Mouse (Mus musculus) cerebral cortex, adult 2 months (tissue): ENCODE results near the gene Grm4.

ENCODE experiments used
- WGBS: fragments of 180-500 bp; shearing (Covaris S2); methylation state at CpG from one replicate; pipeline ENCODE4 v1.1.7; 2018; 5-methylcytosine and 5-hydroxymethylcytosine counted together

Grm4 gene

DNA sequence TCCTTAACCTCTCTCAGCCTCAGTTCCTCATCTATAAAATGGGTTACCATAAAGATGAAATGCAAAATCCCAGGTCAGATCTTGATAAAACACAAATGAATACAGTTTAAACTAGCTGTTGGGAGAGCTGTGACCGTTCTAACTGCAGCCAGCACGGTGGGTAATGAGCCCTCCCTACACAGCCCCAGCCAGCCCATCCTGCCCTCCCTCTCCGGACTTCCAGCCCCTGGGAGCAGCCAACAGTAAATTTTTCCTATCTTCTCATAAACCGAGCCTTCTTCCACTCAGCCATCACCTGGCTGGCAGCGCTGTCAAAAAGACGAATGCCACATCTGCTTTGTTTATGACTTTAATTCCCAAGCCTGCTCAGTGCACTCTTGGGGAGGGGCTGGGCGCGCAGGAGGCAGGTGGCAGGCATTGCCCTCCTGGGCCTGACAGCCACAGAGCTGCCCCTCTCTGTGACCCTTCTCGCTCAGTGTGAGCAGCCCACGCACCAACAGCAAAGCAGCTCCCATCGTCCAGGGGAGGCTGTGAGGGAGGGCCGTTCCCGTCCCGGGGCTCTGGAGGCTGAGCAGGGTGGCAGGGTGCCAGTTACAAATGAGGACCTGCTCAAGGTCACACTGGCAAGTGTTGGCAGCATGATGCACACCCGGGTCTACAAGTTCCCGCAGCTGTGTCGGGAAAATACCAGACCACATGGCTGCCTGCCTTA is 75.7 kb downstream of the Grm4 start:
- WGBS, result 63% methylated on average over 17 of the region's 17 CpGs

DNA sequence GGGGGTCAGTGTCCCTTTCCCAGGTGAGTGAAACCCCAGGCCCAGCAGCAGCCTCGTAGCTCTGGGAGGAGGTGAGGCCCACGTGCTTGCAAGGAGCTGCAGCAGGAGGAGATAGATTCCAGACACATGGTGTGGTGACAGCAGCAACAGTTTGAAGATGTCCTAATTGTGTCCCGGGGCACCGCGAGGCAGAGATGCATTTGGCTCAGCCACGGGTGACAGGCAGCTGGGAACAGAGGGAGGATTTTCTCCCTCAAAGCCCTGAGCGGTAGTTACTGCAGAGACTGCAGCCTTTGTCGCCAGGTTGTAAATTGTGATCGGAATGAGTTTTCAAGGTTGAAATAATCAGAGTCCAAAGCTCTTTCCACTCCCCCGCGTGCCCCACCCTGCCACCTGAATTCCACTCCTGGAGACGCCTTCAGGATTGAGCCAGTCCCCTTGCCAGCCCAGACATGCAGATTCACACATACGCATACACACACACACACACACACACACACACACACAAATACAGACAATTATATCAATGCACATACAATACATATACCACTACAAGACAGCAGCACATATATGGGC is 78.6 kb downstream of the Grm4 start:
- 65% methylated on average over 13 of the region's 13 CpGs for WGBS

GRCm38 (mm10) chr17:27441778-27442177 is 79.4 kb downstream of the Grm4 start:
- 86% methylated on average over 7 of the region's 7 CpGs for WGBS

DNA sequence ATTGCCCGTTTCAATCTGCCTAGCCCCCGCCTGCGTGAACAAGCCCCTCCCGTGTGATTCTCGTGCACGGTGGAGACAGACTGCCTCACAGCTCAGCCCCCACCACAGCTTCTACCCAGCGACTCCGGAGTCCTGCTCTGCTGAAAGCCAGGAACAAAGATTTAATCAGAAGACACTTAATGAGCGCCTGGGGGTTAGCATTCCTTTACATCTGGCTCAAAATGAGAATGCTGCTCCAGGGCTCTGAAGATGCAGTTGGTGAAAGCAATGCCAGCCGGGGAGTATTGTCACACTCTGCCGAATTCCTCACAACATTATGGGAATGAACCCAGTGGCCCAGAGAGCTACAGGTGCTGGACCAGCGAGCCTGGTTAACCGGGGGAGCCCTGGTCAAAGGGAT is 85.4 kb downstream of the Grm4 start:
- 42% methylated on average over 13 of the region's 13 CpGs for WGBS

GRCm38 (mm10) chr17:27435225-27435624 is 86.0 kb downstream of the Grm4 start:
- 94% methylated on average over 15 of the region's 15 CpGs for WGBS

GRCm38 (mm10) chr17:27434066-27434465 is 87.1 kb downstream of the Grm4 start:
- WGBS, result 91% methylated on average over 1 of the region's 1 CpGs

GRCm38 (mm10) chr17:27433179-27433680 is 88.0 kb downstream of the Grm4 start:
- 65% methylated on average over 3 of the region's 3 CpGs for WGBS

DNA sequence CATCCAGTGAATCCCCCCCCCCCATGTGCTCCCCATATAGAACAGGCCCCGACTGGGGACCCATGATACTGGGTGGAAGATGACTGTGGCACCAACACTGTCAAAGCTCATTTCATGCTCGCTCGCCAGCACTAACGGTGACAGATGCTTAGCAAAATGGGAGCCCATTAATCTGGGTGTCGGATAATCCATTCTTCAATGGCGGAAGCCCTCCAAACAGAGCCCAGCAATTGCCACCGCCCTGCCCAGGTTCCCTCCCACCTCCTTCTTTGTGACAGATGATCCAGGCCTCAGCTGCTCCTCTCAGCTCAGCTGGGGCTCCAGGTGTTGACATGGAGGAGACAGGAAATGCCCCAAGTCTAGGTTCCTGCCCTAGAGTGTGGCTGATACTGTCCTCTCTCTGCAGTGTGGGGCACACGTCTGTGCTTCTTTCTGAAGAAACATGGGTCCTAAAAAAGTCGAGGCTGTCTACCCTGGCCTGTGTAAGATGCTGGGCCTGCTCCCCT is 89.0 kb downstream of the Grm4 start:
- WGBS, result 86% methylated on average over 9 of the region's 9 CpGs

GRCm38 (mm10) chr17:27431049-27431839 is 90.0 kb downstream of the Grm4 start:
- whole genome bisulfite sequencing, result 90% methylated on average over 26 of the region's 26 CpGs

GRCm38 (mm10) chr17:27429757-27430156 is 91.4 kb downstream of the Grm4 start:
- 81% methylated on average over 9 of the region's 9 CpGs for WGBS

DNA sequence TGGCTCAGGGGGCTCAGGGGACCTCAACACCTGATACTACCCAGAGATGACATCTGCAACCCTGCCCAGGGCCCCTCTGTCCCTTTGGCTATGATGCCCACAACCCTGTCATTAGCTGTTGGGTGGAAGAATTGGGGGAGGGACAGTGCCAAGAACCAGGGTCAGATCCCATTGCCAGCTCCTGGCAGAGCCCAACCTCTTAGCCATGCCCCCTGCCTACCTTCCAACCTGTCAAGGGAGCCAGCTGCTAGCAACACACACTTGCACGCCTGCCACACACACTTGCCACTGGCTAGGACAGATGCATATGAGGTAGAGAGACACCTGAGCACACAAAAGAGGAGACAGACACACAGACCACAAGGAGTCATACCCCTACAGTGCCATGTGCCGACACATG is 96.2 kb downstream of the Grm4 start:
- WGBS, result 94% methylated on average over 2 of the region's 2 CpGs

- 87% methylated on average over 6 of the region's 6 CpGs for WGBS
Measured at GRCm38 (mm10) chr17:27424356-27424755, 96.8 kb downstream of the Grm4 start.

DNA sequence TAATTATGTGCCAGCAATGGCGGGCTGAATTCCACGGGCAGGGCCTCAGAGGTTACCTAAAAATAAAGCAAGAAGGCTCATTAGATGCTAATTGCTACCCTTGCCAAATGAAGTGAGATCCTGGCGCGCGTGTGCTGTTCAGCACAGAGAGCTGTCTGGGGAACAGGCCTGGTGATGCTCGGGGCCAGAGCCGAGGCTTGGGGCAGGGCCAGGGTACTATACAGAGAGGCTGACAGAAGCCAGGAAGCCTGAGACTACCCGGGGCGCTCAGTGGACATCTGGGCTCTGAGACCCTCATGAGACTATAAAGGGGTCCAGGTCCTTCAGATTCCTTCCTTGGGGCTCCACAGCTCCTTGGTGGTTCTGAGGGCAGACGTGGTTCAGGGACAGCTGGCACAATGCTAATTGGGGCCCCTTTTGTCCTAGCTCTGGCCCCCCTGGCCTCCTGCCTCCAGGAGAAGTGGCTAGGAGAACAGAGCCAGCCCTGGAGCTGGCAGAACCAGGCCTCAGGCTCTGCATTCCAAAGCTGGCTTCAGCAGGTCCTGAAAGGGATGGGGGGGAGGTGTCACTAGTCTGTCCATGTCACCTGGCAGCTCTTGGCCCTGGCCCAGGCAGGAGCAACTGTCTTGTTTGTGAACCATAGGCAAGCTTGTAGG is 98.3 kb downstream of the Grm4 start:
- WGBS, result 39% methylated on average over 10 of the region's 10 CpGs

DNA sequence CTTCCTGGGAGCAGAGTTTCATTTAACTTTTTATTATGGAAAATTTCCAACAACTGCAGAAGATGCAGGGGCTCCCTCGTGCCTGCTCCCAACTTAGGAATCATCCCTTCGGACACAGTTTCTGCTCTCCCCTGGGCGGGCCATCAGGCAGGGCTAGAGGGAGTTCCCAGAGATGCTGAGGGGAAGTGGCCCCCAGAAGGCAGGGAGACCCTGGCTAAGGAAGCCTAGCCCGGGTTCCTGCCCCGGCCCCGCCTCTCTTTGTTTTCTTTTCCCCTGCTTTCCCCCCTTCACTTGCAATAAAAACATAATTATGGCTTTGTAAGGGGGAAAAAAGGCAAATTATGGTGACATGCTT is 98.9 kb downstream of the Grm4 start:
- 11% methylated on average over 6 of the region's 6 CpGs for WGBS

DNA sequence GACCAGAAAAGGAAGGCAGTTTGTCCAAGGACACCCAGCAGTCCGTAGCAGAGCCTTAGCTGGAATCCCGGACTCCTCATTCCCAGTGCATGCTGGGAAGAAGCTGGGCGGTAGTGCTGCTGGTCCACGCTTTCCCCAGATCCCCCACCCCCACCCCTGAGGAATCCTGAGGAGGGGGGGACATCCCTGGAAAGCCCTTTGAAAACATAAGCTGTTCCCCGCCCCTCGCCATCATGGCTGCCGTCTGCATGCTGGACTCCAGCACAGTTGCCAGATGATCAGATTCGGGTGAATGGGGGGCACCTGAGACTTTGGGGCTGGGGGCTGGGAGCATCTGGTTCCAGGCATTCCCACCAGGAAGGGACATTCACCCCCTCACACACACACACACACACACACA is 99.4 kb downstream of the Grm4 start:
- WGBS, result 26% methylated on average over 8 of the region's 8 CpGs

DNA sequence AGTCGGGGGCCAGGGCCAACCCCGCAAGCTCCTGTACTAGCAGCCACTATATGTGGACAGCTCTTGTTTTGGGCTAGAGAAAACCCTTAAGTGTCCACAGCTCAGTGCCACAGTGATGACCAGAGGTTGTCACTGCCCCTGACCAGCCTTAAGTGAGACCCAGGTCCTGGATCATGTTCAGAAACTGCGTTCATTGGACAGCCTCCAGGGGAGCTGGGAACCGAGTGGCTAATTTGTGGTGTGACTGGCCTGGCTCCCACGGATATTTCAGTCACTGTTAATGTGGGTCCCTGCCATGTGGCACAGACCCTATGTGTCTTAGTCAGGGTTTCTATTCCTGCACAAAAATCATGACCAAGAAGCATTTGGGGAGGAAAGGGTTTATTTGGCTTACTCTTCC is 112.2 kb downstream of the Grm4 start:
- 77% methylated on average over 5 of the region's 5 CpGs for WGBS

DNA sequence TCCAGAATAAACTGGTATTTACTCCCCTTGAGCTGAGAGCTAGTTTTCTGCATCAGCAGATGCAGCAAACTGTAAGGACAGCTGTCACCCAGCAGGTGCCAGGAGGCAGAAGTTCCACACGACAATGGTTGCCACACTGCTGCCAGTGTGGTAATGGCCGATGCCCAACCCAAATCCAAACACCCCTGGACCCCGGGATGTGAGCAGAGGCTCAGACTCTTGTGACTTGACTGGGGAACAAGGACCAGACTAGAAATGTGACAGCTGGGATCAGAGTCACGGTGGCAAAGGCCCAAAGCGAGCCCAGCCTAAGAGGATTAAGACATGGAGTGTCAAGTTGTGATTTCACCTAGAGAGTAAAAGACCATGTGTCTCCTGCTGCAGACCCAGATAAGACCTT is 112.7 kb downstream of the Grm4 start:
- WGBS, result 67% methylated on average over 5 of the region's 5 CpGs

DNA sequence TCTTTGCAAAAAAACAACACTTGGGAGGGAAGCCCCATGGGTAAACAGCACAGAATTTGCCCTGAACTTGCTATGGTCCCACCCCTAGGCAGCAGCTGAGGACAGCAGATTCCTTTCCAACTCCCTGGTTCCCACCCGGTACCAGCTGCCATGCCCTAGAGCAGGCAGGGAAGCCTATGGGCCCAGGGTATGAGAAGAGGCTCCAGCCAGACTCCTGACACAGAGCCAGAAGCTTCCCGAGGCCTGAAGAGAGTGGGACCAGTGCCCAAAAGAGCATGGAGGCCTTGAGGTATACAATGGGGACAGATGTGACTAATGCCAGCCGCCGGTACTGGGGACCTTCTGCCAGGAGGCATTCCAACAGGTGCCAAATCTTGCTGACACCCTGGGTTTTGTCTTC is 114.2 kb downstream of the Grm4 start:
- WGBS, result 70% methylated on average over 4 of the region's 4 CpGs

- WGBS, result 73% methylated on average over 19 of the region's 19 CpGs
Measured at GRCm38 (mm10) chr17:27405376-27406024, 115.7 kb downstream of the Grm4 start.

DNA sequence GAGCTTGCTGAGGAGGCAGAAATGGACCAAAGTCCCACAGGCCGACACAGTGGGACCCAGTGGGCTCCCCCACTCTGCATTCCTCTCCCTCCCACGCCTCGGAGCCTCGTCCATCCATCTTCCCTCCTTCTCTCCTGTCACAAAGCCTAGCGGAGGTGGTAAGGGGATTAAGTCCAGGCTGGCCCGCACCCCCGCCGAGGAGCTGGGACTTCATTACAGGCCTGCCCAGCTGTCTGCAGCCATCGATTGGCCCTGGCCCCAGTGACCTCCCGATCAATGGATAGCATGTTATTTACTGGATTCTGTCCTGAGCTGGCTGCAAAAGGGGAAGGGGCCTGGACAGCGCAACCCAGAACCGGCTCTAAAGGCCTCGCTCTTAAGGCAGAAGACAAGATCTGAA is 120.0 kb downstream of the Grm4 start:
- 53% methylated on average over 13 of the region's 13 CpGs for WGBS

GRCm38 (mm10) chr17:27393931-27394330 is 127.3 kb downstream of the Grm4 start:
- WGBS, result 85% methylated on average over 5 of the region's 5 CpGs

DNA sequence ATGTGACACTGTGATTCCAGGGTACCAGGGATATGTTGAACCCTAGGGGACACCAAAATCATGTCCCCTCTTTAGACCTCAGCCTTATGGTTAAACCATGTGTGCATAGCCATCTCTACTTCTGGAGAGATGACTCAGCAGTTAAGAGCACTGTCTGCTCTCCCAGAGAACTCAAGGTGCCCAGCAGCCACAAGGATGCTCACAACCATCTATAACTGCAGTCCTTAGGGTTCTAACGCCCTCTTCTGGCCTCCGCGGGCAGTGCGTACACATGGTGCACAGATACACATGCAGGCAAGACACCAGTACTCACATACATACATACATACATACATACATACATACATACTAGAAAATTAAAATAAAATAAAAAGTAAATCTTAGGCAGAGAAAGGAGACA is 127.8 kb downstream of the Grm4 start:
- 85% methylated on average over 4 of the region's 4 CpGs for WGBS
